Mouse (Mus musculus) hindbrain, embryonic 10.5 days (tissue): ENCODE data around the gene Trpv4. TPM values are rescaled to one million over a fixed set of nuclear protein-coding genes. Genes with fewer than 3 reads are reported as not detected.

Experiments
- DNase-seq: peaks from one replicate; pipeline ENCODE4 v3.0.0-alpha.2; 2017; ENCODE audit warnings: low spot score
- H3K27ac ChIP-seq: fragments of 300-500 bp; sonication (generic); 2 replicates; pipeline ENCODE4 v1.5.1; 2016; ENCODE audit warnings: mild to moderate bottlenecking, moderate library complexity
- H3K27me3 ChIP-seq: fragments of 300-500 bp; sonication (generic); 2 replicates; pipeline ENCODE4 v1.6.1; 2016; ENCODE audit warnings: mild to moderate bottlenecking; ENCODE audit not compliant: poor library complexity, insufficient read depth, severe bottlenecking
- H3K36me3 ChIP-seq: fragments of 300-500 bp; sonication (generic); 2 replicates; pipeline ENCODE4 v1.6.1; 2016; ENCODE audit warnings: mild to moderate bottlenecking, moderate library complexity
- H3K4me1 ChIP-seq: fragments of 300-500 bp; sonication (generic); replicated peaks from 2 replicates; pipeline ENCODE4 v1.6.1; 2016; ENCODE audit warnings: mild to moderate bottlenecking
- H3K4me3 ChIP-seq: fragments of 300-500 bp; sonication (generic); 2 replicates; pipeline ENCODE4 v1.5.1; 2016; ENCODE audit warnings: mild to moderate bottlenecking, moderate library complexity
- H3K9me3 ChIP-seq: fragments of 300-500 bp; sonication (generic); 2 replicates; pipeline ENCODE4 v1.6.1; 2016; ENCODE audit warnings: mild to moderate bottlenecking, moderate library complexity
- WGBS: fragments of 180-500 bp; shearing (Covaris S2); methylation state at CpG from one replicate; pipeline ENCODE4 v1.1.7; 2016; 5-methylcytosine and 5-hydroxymethylcytosine counted together
- polyA plus RNA-seq: library from polyadenylated mRNA; unstranded; fragments of >200 nt; fragmentation: Nextera tagmentation; extraction: Ambion mirVana; gene quantifications from 2 replicates; pipeline ENCODE4 v1.2.1, GENCODE M21; 2016

Trpv4 gene
- polyA plus RNA-seq, 1 experiment from 2014 or later, result 0.64 TPM

- Histone ChIP-seq H3K4me3 (no peak overlapping the region), H3K27me3 (peaks cover 10% of the 10 kb centered on the region), H3K36me3 (peaks cover 23% of the 10 kb centered on the region), H3K9me3 (no peaks in the 10 kb centered on the region), H3K27ac (peak overlapping the region; percentile 83), H3K4me1 (peaks cover 97% of the 10 kb centered on the region)
- 44% methylated on average over 15 of the region's 15 CpGs for WGBS
- no peak for DNase-seq
Observed at GRCm38 (mm10) chr5:114591151-114591561, 67.1 kb downstream of the Trpv4 start.

- Histone ChIP-seq H3K4me3 (no peak overlapping the region), H3K9me3 (no peaks in the 10 kb centered on the region), H3K36me3 (peaks cover 14% of the 10 kb centered on the region), H3K27me3 (peaks cover 10% of the 10 kb centered on the region), H3K4me1 (peaks cover 98% of the 10 kb centered on the region), H3K27ac (peak overlapping the region; percentile 83)
- DNase-seq, result no peak
- 79% methylated on average over 17 of the region's 17 CpGs for WGBS
Observed at GRCm38 (mm10) chr5:114590043-114590913, 67.9 kb downstream of the Trpv4 start.

DNA sequence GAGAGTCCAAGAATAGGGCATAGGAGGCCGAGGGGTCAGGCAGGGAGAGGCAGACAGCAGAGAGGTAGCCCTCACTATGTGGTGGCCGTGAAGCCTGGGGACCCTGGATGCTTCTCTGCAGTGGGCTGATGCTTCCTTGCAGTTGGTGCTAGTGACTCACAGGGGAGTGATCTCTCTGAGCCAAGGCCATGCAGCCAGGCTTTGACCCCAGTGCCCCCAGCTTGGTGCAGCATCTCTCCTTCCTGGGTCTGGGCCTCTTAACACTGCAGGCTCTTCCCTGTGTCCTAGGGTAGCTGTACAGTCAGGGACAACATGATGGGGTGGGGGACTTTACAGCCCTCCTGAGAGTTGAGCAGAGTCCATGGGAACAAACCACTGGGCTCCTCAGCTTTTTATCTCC is 68.8 kb downstream of the Trpv4 start:
- H3K4me3 ChIP-seq, result no peak overlapping the region
- DNase-seq, result no peak
- peaks cover 6% of the 10 kb centered on the region for H3K36me3 ChIP-seq
- H3K9me3 ChIP-seq, result no peaks in the 10 kb centered on the region
- H3K4me1 ChIP-seq, result peaks cover 99% of the 10 kb centered on the region
- 72% methylated on average over 2 of the region's 2 CpGs for WGBS
- H3K27me3 ChIP-seq, result peaks cover 10% of the 10 kb centered on the region
- peak overlapping the region; percentile 83 for H3K27ac ChIP-seq

- Histone ChIP-seq H3K27ac (peak overlapping the region; percentile 83), H3K9me3 (no peaks in the 10 kb centered on the region), H3K36me3 (peaks cover 2% of the 10 kb centered on the region; the same call in 1 of the 2 replicates), H3K4me3 (no peak overlapping the region), H3K4me1 (peaks cover 99% of the 10 kb centered on the region), H3K27me3 (peaks cover 10% of the 10 kb centered on the region)
- DNase-seq, result no peak
- 47% methylated on average over 6 of the region's 6 CpGs for WGBS
Observed at GRCm38 (mm10) chr5:114589026-114589425, 69.2 kb downstream of the Trpv4 start.

DNA sequence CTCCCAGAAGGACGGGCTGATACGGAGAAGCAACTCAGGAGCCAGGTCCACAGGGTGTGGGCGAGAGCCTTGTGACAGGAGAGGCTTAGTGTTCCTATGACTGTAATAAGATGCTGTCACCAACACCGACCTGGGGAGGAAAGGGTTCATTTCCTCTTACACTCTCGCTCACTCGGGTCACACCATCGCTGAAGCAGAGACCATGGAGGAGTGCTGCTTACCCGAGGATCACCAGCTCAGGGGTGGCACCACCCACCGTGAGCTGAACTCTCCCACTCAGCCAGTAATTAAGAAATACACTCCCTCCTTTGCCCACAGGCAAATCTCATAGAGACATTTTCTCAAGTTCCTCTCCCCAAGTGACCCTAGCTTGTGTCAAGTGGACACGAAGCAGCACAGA is 69.8 kb downstream of the Trpv4 start:
- no peak overlapping the region for H3K4me3 ChIP-seq
- no peaks in the 10 kb centered on the region for H3K36me3 ChIP-seq
- H3K27ac ChIP-seq, result peak overlapping the region; percentile 83
- no peaks in the 10 kb centered on the region for H3K9me3 ChIP-seq
- H3K27me3 ChIP-seq, result peaks cover 10% of the 10 kb centered on the region
- no peak for DNase-seq
- 64% methylated on average over 10 of the region's 10 CpGs for WGBS
- H3K4me1 ChIP-seq, result peaks cover 99% of the 10 kb centered on the region

- H3K27me3 ChIP-seq, result peaks cover 10% of the 10 kb centered on the region
- H3K4me3 ChIP-seq, result no peak overlapping the region
- H3K9me3 ChIP-seq, result no peaks in the 10 kb centered on the region
- peak overlapping the region; percentile 83 for H3K27ac ChIP-seq
- WGBS, result 46% methylated on average over 9 of the region's 9 CpGs
- DNase-seq, result peak; percentile 53
- no peaks in the 10 kb centered on the region for H3K36me3 ChIP-seq
- H3K4me1 ChIP-seq, result peaks cover 99% of the 10 kb centered on the region
Observed at GRCm38 (mm10) chr5:114587908-114588307, 70.3 kb downstream of the Trpv4 start.

DNA sequence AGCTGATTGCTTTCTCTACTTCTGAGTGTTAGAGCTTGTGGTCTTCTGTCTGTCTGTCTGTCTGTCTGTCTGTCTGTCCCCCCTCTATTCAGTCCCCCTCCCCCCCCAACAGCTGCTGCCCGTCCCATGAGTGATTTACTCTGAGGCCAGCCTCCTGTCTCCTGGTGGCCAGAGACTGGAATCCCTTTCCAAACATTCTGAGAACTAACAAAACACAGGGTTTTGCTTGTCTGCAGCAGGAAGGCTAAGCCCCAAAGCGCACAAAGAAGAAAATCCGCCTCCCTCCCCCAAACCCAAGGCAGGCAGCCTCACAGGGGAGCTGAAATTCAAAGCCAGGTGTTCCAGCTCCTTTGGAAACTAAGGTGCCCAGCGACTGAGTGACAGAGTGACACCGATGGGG is 72.5 kb downstream of the Trpv4 start:
- no peak for DNase-seq
- Histone ChIP-seq H3K27ac (peak overlapping the region; percentile 83), H3K4me3 (no peak overlapping the region; the same call in 1 of the 2 replicates), H3K36me3 (0 out of 2 replicates have a peak, but pooled peaks cover 4% of the 10 kb centered on the region), H3K4me1 (peaks cover 96% of the 10 kb centered on the region), H3K27me3 (peaks cover 9% of the 10 kb centered on the region), H3K9me3 (no peaks in the 10 kb centered on the region)
- WGBS, result 8% methylated on average over 5 of the region's 5 CpGs

GRCm38 (mm10) chr5:114584293-114585104 is 73.7 kb downstream of the Trpv4 start:
- DNase-seq, result peak; percentile 33
- WGBS, result 33% methylated on average over 14 of the region's 14 CpGs
- peak overlapping the region; percentile 13; the same call in 1 of the 2 replicates for H3K4me3 ChIP-seq

DNA sequence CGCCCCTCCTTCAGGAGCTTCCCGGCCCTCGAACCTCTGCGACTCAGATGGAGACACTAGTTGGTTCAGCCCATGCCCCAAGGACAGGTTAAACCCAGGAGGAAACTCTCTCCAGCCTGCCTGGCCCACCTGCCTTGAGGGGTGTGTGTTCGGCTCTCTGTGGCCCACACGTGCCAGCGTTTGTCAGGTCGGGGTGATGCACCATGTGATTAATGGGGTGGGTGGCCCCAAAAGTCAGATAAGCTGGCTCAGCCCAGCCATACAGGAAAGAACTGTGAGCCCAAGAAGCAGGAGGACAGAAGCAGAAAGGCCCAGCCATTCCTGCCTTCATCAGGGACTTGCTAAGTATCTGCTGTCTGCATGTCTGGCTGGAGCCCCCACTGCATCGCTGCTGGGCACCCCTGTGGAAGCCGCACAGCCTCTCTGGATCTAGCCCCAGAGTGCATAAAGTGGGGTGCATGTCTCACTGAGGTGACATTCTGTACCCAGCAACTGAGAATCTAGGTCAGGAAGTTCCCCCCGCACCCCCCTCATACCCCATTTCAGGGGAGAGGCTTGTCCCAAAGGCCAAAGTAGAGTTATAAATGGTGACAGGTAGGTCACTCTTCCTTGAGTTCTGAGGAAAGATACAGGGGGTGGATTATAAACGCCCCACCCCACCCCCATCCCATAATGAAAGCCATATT is 74.6 kb downstream of the Trpv4 start:
- H3K36me3 ChIP-seq, result peaks cover 15% of the 10 kb centered on the region
- no peak overlapping the region; the same call in 1 of the 2 replicates for H3K4me3 ChIP-seq
- no peak for DNase-seq
- H3K4me1 ChIP-seq, result peaks cover 90% of the 10 kb centered on the region
- peak overlapping the region; percentile 83 for H3K27ac ChIP-seq
- 78% methylated on average over 12 of the region's 12 CpGs for WGBS
- peaks cover 9% of the 10 kb centered on the region for H3K27me3 ChIP-seq
- no peaks in the 10 kb centered on the region for H3K9me3 ChIP-seq

More at GRCm38 (mm10) chr5:114584293-114585104, 73.7 kb downstream of the Trpv4 start:
- Histone ChIP-seq H3K9me3 (no peaks in the 10 kb centered on the region), H3K36me3 (peaks cover 13% of the 10 kb centered on the region), H3K27ac (peak overlapping the region; percentile 83), H3K4me1 (peaks cover 93% of the 10 kb centered on the region), H3K27me3 (peaks cover 9% of the 10 kb centered on the region)

DNA sequence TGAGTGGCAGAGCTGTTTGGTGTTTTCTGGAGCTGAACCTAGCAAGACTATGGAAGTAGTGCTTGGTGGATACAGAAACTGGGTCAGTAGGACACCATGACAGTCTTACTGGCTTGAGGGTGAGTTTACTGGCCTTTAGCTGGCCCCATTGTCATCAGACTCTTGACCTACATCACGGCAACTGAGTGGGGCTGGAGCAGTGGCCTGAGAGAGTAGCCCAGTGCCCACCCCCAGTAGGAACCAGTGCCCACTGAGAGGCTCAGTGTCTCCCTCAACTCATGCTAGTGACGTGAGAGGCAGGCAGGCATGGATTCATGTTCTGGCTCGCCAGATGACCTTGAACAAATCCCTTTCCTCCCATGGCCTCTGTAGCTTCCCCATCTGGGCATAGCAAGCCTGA is 75.2 kb downstream of the Trpv4 start:
- WGBS, result 78% methylated on average over 3 of the region's 3 CpGs
- no peaks in the 10 kb centered on the region for H3K9me3 ChIP-seq
- peak overlapping the region; percentile 83 for H3K27ac ChIP-seq
- peaks cover 9% of the 10 kb centered on the region for H3K27me3 ChIP-seq
- peaks cover 90% of the 10 kb centered on the region for H3K4me1 ChIP-seq
- H3K4me3 ChIP-seq, result no peak overlapping the region
- DNase-seq, result no peak
- H3K36me3 ChIP-seq, result peaks cover 15% of the 10 kb centered on the region

DNA sequence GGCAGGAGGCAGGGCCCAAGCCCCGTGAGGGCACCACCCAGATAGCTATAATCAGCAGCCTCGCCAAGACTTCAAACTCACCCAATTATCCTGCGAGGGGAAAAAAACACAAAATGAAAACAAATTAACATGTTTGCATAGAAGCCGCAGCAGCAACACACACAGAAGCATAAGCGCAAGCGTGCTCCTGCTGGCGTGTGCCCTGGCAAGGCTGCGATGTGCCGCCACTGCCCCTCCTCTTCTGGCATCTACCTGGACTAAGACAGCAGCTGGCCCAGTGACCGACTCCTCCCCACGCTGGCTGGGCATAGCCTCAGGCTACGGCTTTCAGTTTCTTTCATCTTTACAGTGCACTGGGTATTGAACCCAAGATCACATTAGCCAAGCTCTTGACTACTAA is 76.7 kb downstream of the Trpv4 start:
- peak overlapping the region; percentile 66 for H3K27ac ChIP-seq
- peaks cover 20% of the 10 kb centered on the region for H3K36me3 ChIP-seq
- no peak for DNase-seq
- no peak overlapping the region for H3K4me3 ChIP-seq
- H3K27me3 ChIP-seq, result peaks cover 7% of the 10 kb centered on the region
- peaks cover 92% of the 10 kb centered on the region for H3K4me1 ChIP-seq
- no peaks in the 10 kb centered on the region for H3K9me3 ChIP-seq
- 79% methylated on average over 12 of the region's 12 CpGs for WGBS

GRCm38 (mm10) chr5:114579714-114580357 is 78.4 kb downstream of the Trpv4 start:
- 55% methylated on average over 8 of the region's 8 CpGs for WGBS
- peak; percentile 56 for DNase-seq
- peaks cover 92% of the 10 kb centered on the region for H3K4me1 ChIP-seq
- no peaks in the 10 kb centered on the region for H3K9me3 ChIP-seq
- H3K4me3 ChIP-seq, result no peak overlapping the region; the same call in 1 of the 2 replicates
- H3K27ac ChIP-seq, result peak overlapping the region; percentile 85
- H3K36me3 ChIP-seq, result peaks cover 20% of the 10 kb centered on the region
- peaks cover 16% of the 10 kb centered on the region for H3K27me3 ChIP-seq
